Mouse (Mus musculus) layer of hippocampus, adult 6 months (tissue): ENCODE results near the gene Msmp. TPM values are rescaled to one million over a fixed set of nuclear protein-coding genes. Genes with fewer than 3 reads are reported as not detected.

Experiments
- long read RNA-seq, 2 experiments: library from polyadenylated mRNA; unstranded; transcript quantifications; one replicate each; pipeline ENCODE4 v2.0.0; 2019 to 2020
- microRNA-seq: library from miRNA; unstranded; fragments of <30 nt; microRNA quantifications from one replicate; pipeline ENCODE4 v1.2.0, GENCODE M21; 2020
- polyA plus RNA-seq: library from polyadenylated mRNA; unstranded; fragments of <200 nt; fragmentation: Nextera tagmentation; gene quantifications from 2 replicates; pipeline ENCODE4 v1.2.3, GENCODE M21; 2021

Gene Msmp
- polyA plus RNA-seq, result 0.24 TPM in 1 of 2 replicates, not detected in the other
- long read RNA-seq, experiment 1, result 0 reads
- long read RNA-seq, experiment 2, result 0 reads

GRCm38 (mm10) chr4:43584444-43585416, at the start of gene Msmp:
Gene Msmp, minus strand, starts transcription at chr4:43584494.

GRCm38 (mm10) chr4:43631046-43631955, 47.0 kb upstream of the Msmp start, which contains the start of gene Npr2:
Gene Npr2, plus strand, starts transcription at chr4:43631935.

DNA sequence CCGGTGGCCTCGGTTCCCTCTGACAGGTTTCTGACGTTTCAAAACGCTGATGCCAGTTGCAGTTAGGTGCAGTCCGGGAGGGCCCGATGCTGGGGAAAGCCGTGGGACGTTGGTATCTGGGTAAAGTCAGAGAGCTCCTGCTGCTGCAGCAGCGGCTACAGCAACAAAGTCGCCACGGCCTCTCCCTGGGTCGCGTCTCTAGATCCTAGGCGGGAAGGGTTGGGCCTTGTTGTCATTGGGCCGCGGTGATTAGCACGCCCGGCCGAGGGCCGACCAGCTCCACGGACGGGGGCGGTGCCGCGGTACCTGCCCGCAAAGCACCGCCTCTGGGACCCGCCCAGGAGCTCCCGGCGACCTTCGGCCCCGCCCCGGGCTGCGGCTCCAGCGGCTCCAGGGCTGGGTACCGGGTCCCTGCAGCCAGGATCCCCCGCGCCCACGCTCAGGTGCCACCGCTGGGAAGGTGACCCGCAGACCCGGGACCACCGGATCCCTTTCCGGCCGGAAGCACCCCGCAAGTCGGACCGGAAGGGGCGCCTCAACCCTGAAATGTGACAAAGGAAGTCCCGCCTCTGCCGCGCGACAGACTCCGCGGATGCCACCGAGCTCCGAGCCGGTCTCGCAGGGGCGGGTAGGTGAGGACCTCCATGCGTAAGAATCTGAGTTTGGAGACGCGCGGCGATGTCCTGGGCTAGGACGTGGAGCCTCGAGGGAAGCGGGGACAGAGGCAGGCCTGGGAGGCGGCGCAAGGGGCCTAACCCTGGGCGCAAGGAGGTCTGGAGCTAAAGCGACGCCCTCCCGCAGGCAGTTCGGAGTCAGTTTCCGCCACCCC, 5.7 kb downstream of the Msmp start, which contains the start of the genes Rgp1 and Gba2:
Gene Rgp1 (plus strand): TSS at position 340 of the 829 bp plus-strand sequence.
Gene Gba2 (minus strand): TSS at position 498 of the 829 bp plus-strand sequence.

GRCm38 (mm10) chr4:43561997-43562768, 22.1 kb downstream of the Msmp start, which contains the start of the genes Creb3 and Tln1:
Gene Creb3, plus strand, starts transcription at chr4:43562332.
Gene Tln1, minus strand, starts transcription at chr4:43562691.

Small RNA genes within 50 kb of the gene (microRNA-seq; reads per million reads assigned to microRNA genes)
- not detected for gene Gm25262

Other genes starting within 250 kb of the Msmp start
- 52.0 and 78.4 TPM in 2 replicates for gene Rusc2, start 202.5 kb downstream of the Msmp start, polyA plus RNA-seq
- gene Fam166b, start 155.4 kb downstream of the Msmp start, polyA plus RNA-seq, result 0.79 and 2.1 TPM in 2 replicates
- gene Tesk1, start 142.6 kb downstream of the Msmp start, polyA plus RNA-seq, result 6.8 and 9.2 TPM in 2 replicates
- gene Cd72, start 129.9 kb downstream of the Msmp start, polyA plus RNA-seq, result 3.8 and 5.5 TPM in 2 replicates
- gene Sit1, start 100.8 kb downstream of the Msmp start, polyA plus RNA-seq, result not detected in 2 replicates
- gene Ccdc107, start 91.6 kb downstream of the Msmp start, polyA plus RNA-seq, result 85.4 and 101 TPM in 2 replicates
- gene Arhgef39, start 84.8 kb downstream of the Msmp start, polyA plus RNA-seq, result 0.38 and 1.2 TPM in 2 replicates
- 0.44 and 0.94 TPM in 2 replicates for gene Car9, start 77.5 kb downstream of the Msmp start, polyA plus RNA-seq
- 2.9 and 4.0 TPM in 2 replicates for gene Tpm2, start 60.7 kb downstream of the Msmp start, polyA plus RNA-seq
- 61.7 and 62.9 TPM in 2 replicates for gene Creb3, start 22.2 kb downstream of the Msmp start, polyA plus RNA-seq
- 46.0 and 49.4 TPM in 2 replicates for gene Tln1, start 21.8 kb downstream of the Msmp start, polyA plus RNA-seq
- gene Rgp1, start 5.8 kb downstream of the Msmp start, polyA plus RNA-seq, result 25.7 and 34.6 TPM in 2 replicates
- gene Gba2, start 5.6 kb downstream of the Msmp start, polyA plus RNA-seq, result 22.4 and 27.0 TPM in 2 replicates
- 5.0 and 6.5 TPM in 2 replicates for gene Npr2, start 47.4 kb upstream of the Msmp start, polyA plus RNA-seq
- gene Spag8, start 69.1 kb upstream of the Msmp start, polyA plus RNA-seq, result 3.8 and 4.6 TPM in 2 replicates
- gene Hint2, start 72.0 kb upstream of the Msmp start, polyA plus RNA-seq, result 161 and 201 TPM in 2 replicates
- gene Tmem8b, start 84.5 kb upstream of the Msmp start, polyA plus RNA-seq, result 7.0 and 7.9 TPM in 2 replicates
- gene Fam221b, start 84.7 kb upstream of the Msmp start, polyA plus RNA-seq, result 1.2 TPM in 2 replicates
- not detected in 2 replicates for gene Olfr70, start 116.3 kb upstream of the Msmp start, polyA plus RNA-seq
- not detected in 2 replicates for gene Olfr71, start 125.8 kb upstream of the Msmp start, polyA plus RNA-seq
- 0.69 and 0.87 TPM in 2 replicates for gene Hrct1, start 142.7 kb upstream of the Msmp start, polyA plus RNA-seq
- 0.21 and 0.24 TPM in 2 replicates for gene Spaar, start 145.5 kb upstream of the Msmp start, polyA plus RNA-seq
- not detected in 2 replicates for gene Olfr159, start 186.5 kb upstream of the Msmp start, polyA plus RNA-seq
- not detected in 2 replicates for gene Olfr156, start 239.4 kb upstream of the Msmp start, polyA plus RNA-seq